Mouse (Mus musculus) embryonic facial prominence, embryonic 12.5 days (tissue): Measurements from ENCODE around the gene S1pr5. TPM values are rescaled to one million over a fixed set of nuclear protein-coding genes. Genes with fewer than 3 reads are reported as not detected.
"Not testable (repeated sequence)": the region's sequence is repeated elsewhere in the genome, so short reads cannot be mapped to it uniquely, and the experiment has no call there.

ENCODE experiments used
- ATAC-seq: fragments of 200-750 bp; cut with Nextera tagmentation; 2 replicates; pipeline ENCODE4 v1.8.0; 2017; ENCODE audit not compliant: insufficient number of reproducible peaks, insufficient read depth, low FRiP score, low TSS enrichment
- H3K27ac ChIP-seq: fragments of 300-500 bp; sonication (generic); 2 replicates; pipeline ENCODE4 v1.5.1; 2016; ENCODE audit warnings: mild to moderate bottlenecking
- H3K27me3 ChIP-seq: fragments of 300-500 bp; sonication (generic); 2 replicates; pipeline ENCODE4 v1.6.1; 2016; ENCODE audit warnings: mild to moderate bottlenecking, moderate library complexity
- H3K36me3 ChIP-seq: fragments of 300-500 bp; sonication (generic); 2 replicates; pipeline ENCODE4 v1.6.1; 2016; ENCODE audit warnings: mild to moderate bottlenecking
- H3K4me1 ChIP-seq: fragments of 300-500 bp; sonication (generic); 2 replicates; pipeline ENCODE4 v1.6.1; 2016
- H3K4me2 ChIP-seq: fragments of 300-500 bp; sonication (generic); replicated peaks from 2 replicates; pipeline ENCODE4 v1.6.1; 2016; ENCODE audit warnings: mild to moderate bottlenecking, moderate library complexity
- H3K4me3 ChIP-seq: fragments of 300-500 bp; sonication (generic); 2 replicates; pipeline ENCODE4 v1.5.1; 2016; ENCODE audit warnings: mild to moderate bottlenecking
- H3K9ac ChIP-seq: fragments of 300-500 bp; sonication (generic); 2 replicates; pipeline ENCODE4 v1.6.1; 2016; ENCODE audit warnings: mild to moderate bottlenecking, moderate library complexity
- H3K9me3 ChIP-seq: fragments of 300-500 bp; sonication (generic); 2 replicates; pipeline ENCODE4 v1.6.1; 2016; ENCODE audit warnings: mild to moderate bottlenecking, moderate library complexity
- WGBS: fragments of 180-500 bp; shearing (Covaris S2); methylation state at CpG from one replicate; pipeline ENCODE4 v1.1.7; 2016; 5-methylcytosine and 5-hydroxymethylcytosine counted together
- polyA plus RNA-seq: library from polyadenylated mRNA; unstranded; fragments of >200 nt; fragmentation: Nextera tagmentation; extraction: Ambion mirVana; gene quantifications from 2 replicates; pipeline ENCODE4 v1.2.1, GENCODE M21; 2016

The S1pr5 gene
- polyA plus RNA-seq, 1 experiment from 2014 or later = 0.42 TPM

DNA sequence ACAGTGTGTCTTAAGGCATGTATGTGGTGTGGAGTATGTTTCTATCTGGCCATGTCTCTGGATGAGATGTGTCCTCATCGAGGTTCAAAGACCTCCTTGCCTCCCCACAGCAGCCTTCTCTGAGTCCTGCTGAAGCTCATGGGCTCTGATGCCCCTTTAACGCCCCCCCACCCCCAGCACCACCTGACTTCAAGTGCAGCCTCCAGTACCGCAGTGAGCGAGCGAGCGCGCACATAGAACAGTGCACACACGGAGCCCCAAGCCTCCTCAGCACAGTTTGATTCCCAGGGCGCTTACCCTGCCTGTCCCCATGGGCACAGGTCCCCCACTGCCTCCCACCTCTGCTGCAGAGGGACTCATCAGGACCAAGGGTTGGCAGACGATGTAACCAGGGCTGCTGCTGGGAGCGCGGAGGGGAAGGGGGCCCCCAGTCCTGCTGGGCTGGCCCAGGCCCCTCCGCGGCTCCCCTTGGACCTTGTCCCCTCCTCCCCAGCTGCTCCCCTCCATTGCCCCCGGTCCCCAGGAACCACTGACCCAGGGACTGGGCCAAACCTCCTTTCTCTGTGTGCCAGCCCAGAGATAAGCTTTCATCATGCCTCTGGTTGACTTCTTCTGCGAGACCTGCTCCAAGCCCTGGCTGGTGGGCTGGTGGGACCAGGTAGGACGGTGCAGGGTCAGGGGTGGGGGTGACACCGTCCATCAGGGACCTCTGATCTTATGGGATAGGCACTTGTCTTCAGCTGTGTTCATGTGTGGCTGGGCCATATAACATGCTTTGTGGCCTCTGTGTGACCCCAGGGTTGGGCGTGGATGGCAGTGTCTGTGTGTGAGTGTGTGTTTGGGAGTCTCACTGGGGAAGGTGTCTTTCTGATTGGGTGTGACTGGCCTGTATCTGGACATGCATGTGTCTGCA, 51.5 kb downstream of the S1pr5 start:
- H3K4me2 ChIP-seq = peak overlapping the region; percentile 50
- H3K36me3 ChIP-seq = no peaks in the 10 kb centered on the region
- no peaks in the 10 kb centered on the region for H3K27me3 ChIP-seq
- no peaks in the 10 kb centered on the region for H3K9me3 ChIP-seq
- peak overlapping the region; percentile 45; the same call in 1 of the 2 replicates for H3K9ac ChIP-seq
- ATAC-seq = peak; percentile 36
- H3K4me1 ChIP-seq = peaks cover 30% of the 10 kb centered on the region
- 37% methylated on average over 19 of the region's 19 CpGs for WGBS
- no peak overlapping the region for H3K27ac ChIP-seq
- peak overlapping the region; percentile 33 for H3K4me3 ChIP-seq

DNA sequence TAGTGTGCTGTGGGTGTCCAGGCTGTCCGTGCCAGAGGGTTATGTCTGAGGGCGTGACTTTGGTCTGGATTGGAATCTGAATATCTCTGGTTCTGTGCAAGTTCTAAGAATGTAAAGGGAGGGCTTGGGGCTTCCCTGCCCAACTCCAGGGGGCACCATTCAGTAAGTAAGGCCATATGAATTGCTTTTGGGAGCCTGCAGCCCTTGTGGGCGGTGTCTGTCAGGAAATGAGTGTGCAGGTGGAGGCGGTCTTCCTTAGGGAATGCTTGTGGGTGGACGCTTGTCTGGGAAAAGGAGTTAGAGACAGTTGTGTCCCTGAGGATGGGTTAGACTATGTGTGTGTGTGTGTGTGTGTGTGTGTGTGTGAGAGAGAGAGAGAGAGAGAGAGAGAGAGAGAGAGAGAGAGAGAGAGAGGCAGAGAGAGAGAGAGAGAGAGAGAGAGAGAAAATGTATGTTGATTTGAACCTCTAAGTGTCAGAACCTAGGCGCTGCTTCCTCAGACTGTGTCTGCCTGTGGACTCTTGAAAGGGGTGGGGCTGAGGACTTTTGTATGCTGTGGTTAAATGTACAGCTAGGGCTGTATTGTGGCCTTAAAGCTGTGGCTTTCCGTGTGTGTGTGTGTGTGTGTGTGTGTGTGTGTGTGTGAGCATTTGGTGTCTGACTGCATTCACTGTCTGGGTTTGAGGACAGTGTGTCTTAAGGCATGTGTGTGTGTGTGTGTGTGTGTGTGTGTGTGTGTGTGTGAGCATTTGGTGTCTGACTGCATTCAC, 52.3 kb downstream of the S1pr5 start:
- H3K4me3 ChIP-seq, ATAC-seq, H3K27me3 ChIP-seq, H3K9me3 ChIP-seq, H3K27ac ChIP-seq, H3K36me3 ChIP-seq, H3K4me2 ChIP-seq: not testable (repeated sequence)
- H3K9ac ChIP-seq = peak overlapping the region; percentile 24; the same call in 1 of the 2 replicates
- peaks cover 30% of the 10 kb centered on the region for H3K4me1 ChIP-seq
- 64% methylated on average over 7 of the region's 7 CpGs for WGBS

DNA sequence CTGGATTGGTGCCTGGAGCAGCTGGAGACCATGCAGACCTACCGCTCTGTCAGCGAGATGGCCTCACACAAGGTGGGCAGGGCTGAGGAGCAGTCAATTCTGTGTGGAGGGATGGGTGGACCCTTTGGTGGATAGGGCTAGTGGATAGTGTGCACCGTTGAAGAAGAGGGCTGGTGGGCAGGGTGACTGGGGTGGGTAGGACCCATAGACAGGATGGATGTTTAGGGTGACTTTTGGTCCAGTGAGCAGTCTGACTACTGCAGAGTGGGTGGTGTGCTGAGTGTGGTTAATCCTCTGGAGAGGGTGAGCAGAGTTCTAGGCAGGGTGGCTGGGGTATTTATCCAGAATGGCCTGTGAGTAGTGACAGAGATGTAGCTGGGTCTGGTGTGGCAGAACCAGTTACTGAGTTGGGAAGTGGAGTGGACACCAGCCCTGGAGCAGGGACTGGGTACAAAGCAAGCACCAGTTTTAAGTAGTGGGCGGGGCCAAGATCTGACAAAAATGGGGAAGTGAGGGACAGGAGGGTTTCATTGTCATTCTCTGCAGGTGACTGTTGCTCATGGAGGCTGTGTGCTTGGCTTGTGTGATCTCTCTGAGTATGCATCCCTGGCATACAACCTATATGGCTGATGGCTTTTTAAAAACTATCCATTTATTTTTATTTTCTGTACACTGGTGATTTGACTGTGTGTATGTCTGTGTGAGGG, 53.3 kb downstream of the S1pr5 start:
- Histone ChIP-seq H3K4me3 (no peak overlapping the region), H3K4me1 (peaks cover 30% of the 10 kb centered on the region), H3K27ac (no peak overlapping the region), H3K9ac (no peak overlapping the region), H3K4me2 (no peak overlapping the region), H3K27me3 (no peaks in the 10 kb centered on the region), H3K9me3 (no peaks in the 10 kb centered on the region), H3K36me3 (no peaks in the 10 kb centered on the region)
- 85% methylated on average over 4 of the region's 4 CpGs for WGBS
- ATAC-seq = no peak

DNA sequence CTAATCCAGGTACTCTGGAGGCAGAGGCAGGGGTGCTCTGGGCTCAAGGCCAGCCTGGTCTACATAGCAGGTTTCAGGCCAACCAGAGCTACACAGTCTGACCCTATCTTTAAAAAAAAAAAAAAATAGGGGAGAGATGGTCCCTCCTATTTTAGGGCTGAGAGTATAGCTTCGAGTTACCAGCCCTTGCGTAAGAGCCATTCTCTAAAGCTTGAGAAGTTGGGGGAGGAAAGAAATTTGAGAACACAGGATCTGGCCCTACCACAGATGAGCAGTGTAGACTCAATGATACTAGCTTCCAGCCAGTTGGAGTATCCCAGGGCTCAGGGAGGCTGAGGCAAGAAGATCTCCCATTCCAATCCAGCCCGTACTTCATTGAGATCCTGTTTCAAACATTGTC, 54.5 kb downstream of the S1pr5 start:
- H3K27me3 ChIP-seq = no peaks in the 10 kb centered on the region
- no peak overlapping the region for H3K4me3 ChIP-seq
- H3K9me3 ChIP-seq = no peaks in the 10 kb centered on the region
- 70% methylated on average over 3 of the region's 3 CpGs for WGBS
- H3K4me2 ChIP-seq = no peak overlapping the region
- H3K27ac ChIP-seq = no peak overlapping the region
- no peak overlapping the region for H3K9ac ChIP-seq
- H3K36me3 ChIP-seq = no peaks in the 10 kb centered on the region
- ATAC-seq = no peak
- peaks cover 30% of the 10 kb centered on the region for H3K4me1 ChIP-seq

Other genes with a start within 250 kb of the S1pr5 start
- gene Mrpl4, start 245.7 kb downstream of the S1pr5 start, polyA plus RNA-seq = 128 TPM in 2 replicates
- 8.6 and 9.0 TPM in 2 replicates for gene Icam1, start 232.5 kb downstream of the S1pr5 start, polyA plus RNA-seq
- 1.6 and 2.5 TPM in 2 replicates for gene Icam4, start 219.1 kb downstream of the S1pr5 start, polyA plus RNA-seq
- 0.14 and 0.23 TPM in 2 replicates for gene Icam5, start 216.4 kb downstream of the S1pr5 start, polyA plus RNA-seq
- gene Zglp1, start 181.3 kb downstream of the S1pr5 start, polyA plus RNA-seq = 0.82 and 2.0 TPM in 2 replicates
- gene Gm49373, start 175.3 kb downstream of the S1pr5 start, polyA plus RNA-seq = 1.3 and 1.5 TPM in 2 replicates
- 54.8 and 59.3 TPM in 2 replicates for gene Fdx1l, start 174.8 kb downstream of the S1pr5 start, polyA plus RNA-seq
- gene Gm38431, start 156.4 kb downstream of the S1pr5 start, polyA plus RNA-seq = 2.3 TPM in 2 replicates
- 61.5 and 64.3 TPM in 2 replicates for gene Raver1, start 156.4 kb downstream of the S1pr5 start, polyA plus RNA-seq
- gene Tyk2, start 117.2 kb downstream of the S1pr5 start, polyA plus RNA-seq = 13.9 and 17.4 TPM in 2 replicates
- 335 and 342 TPM in 2 replicates for gene Cdc37, start 98.5 kb downstream of the S1pr5 start, polyA plus RNA-seq
- gene Pde4a, start 82.7 kb downstream of the S1pr5 start, polyA plus RNA-seq = 5.6 and 7.2 TPM in 2 replicates
- 61.3 and 68.7 TPM in 2 replicates for gene Keap1, start 9.1 kb downstream of the S1pr5 start, polyA plus RNA-seq
- gene Atg4d, start 16.9 kb upstream of the S1pr5 start, polyA plus RNA-seq = 33.6 and 33.9 TPM in 2 replicates
- gene Kri1, start 39.5 kb upstream of the S1pr5 start, polyA plus RNA-seq = 16.8 and 17.9 TPM in 2 replicates
- gene Cdkn2d, start 43.0 kb upstream of the S1pr5 start, polyA plus RNA-seq = 51.7 and 52.5 TPM in 2 replicates
- gene Ap1m2, start 63.9 kb upstream of the S1pr5 start, polyA plus RNA-seq = 15.8 and 18.2 TPM in 2 replicates
- 117 and 118 TPM in 2 replicates for gene Slc44a2, start 72.3 kb upstream of the S1pr5 start, polyA plus RNA-seq
- 277 and 284 TPM in 2 replicates for gene Ilf3, start 119.4 kb upstream of the S1pr5 start, polyA plus RNA-seq
- 48.7 and 50.2 TPM in 2 replicates for gene Qtrt1, start 163.4 kb upstream of the S1pr5 start, polyA plus RNA-seq
- 75.3 and 76.7 TPM in 2 replicates for gene Dnm2, start 176.5 kb upstream of the S1pr5 start, polyA plus RNA-seq